Mouse (Mus musculus) spleen, adult 10 weeks (tissue): Measurements from ENCODE around the gene Mei1. TPM values are rescaled to one million over a fixed set of nuclear protein-coding genes. Genes with fewer than 3 reads are reported as not detected.

Experiments
- polyA plus RNA-seq: library from polyadenylated mRNA; stranded (reverse); fragments of 350-450 nt; fragmentation: Illumina TruSeq; extraction: RNeasy Lipid Tissue Mini Kit (QIAGEN cat#74804); gene quantifications from one replicate; pipeline ENCODE4 v1.2.3, GENCODE M21; 2015; ENCODE audit warnings: low replicate concordance; ENCODE audit not compliant: insufficient read depth

The Mei1 gene
- not detected for polyA plus RNA-seq

GRCm38 (mm10) chr15:82069898-82070297 lies at the start of gene Mei1:
Mei1 (plus strand) TSS chr15:82069996.

GRCm38 (mm10) chr15:82033762-82034161 lies 36.0 kb upstream of the Mei1 start, which contains the start of gene Desi1:
Desi1 (minus strand) TSS chr15:82033862.

GRCm38 (mm10) chr15:82047080-82047883 lies 22.5 kb upstream of the Mei1 start, which contains the start of gene Snu13:
Snu13 (minus strand) TSS chr15:82047598.

GRCm38 (mm10) chr15:82058719-82059201 lies 11.0 kb upstream of the Mei1 start, which contains the start of gene 4930407I10Rik:
4930407I10Rik (plus strand) TSS chr15:82059151.

GRCm38 (mm10) chr15:82127426-82128374 lies 57.9 kb downstream of the Mei1 start, which contains the start of gene Ccdc134:
Ccdc134 (plus strand) TSS chr15:82127922.

GRCm38 (mm10) chr15:82146770-82147610 lies 77.2 kb downstream of the Mei1 start, which contains the start of gene Srebf2:
Srebf2 (plus strand) TSS chr15:82147181.

Other genes with a start within 250 kb of the Mei1 start
- gene Tob2, start 211.2 kb upstream of the Mei1 start, polyA plus RNA-seq: 19.5 TPM
- 84.3 TPM for gene Phf5a, start 198.1 kb upstream of the Mei1 start, polyA plus RNA-seq
- 69.1 TPM for gene Aco2, start 197.7 kb upstream of the Mei1 start, polyA plus RNA-seq
- gene Polr3h, start 143.8 kb upstream of the Mei1 start, polyA plus RNA-seq: 7.3 TPM
- gene Csdc2, start 133.2 kb upstream of the Mei1 start, polyA plus RNA-seq: 1.7 TPM
- 8.7 TPM for gene Pmm1, start 109.1 kb upstream of the Mei1 start, polyA plus RNA-seq
- not detected for gene 1700029P11Rik, start 89.5 kb upstream of the Mei1 start, polyA plus RNA-seq
- 51.6 TPM for gene Xrcc6, start 82.2 kb upstream of the Mei1 start, polyA plus RNA-seq
- 24.1 TPM for gene Desi1, start 36.1 kb upstream of the Mei1 start, polyA plus RNA-seq
- 237 TPM for gene Snu13, start 22.4 kb upstream of the Mei1 start, polyA plus RNA-seq
- not detected for gene 4930407I10Rik, start 10.8 kb upstream of the Mei1 start, polyA plus RNA-seq
- gene Ccdc134, start 57.9 kb downstream of the Mei1 start, polyA plus RNA-seq: 33.7 TPM
- 50.6 TPM for gene Srebf2, start 77.2 kb downstream of the Mei1 start, polyA plus RNA-seq
- 0.11 TPM for gene Shisa8, start 142.8 kb downstream of the Mei1 start, polyA plus RNA-seq
- gene Tnfrsf13c, start 154.4 kb downstream of the Mei1 start, polyA plus RNA-seq: 108 TPM
- gene Cenpm, start 174.8 kb downstream of the Mei1 start, polyA plus RNA-seq: 4.6 TPM
- not detected for gene 1500009C09Rik, start 182.4 kb downstream of the Mei1 start, polyA plus RNA-seq
- 3.2 TPM for gene Sept3, start 204.9 kb downstream of the Mei1 start, polyA plus RNA-seq
- gene Wbp2nl, start 229.0 kb downstream of the Mei1 start, polyA plus RNA-seq: not detected